Mouse (Mus musculus) spleen, postnatal 4 days (tissue): ENCODE results near the gene Fars2.
"Not testable (repeated sequence)": the region's sequence is repeated elsewhere in the genome, so short reads cannot be mapped to it uniquely, and the experiment has no call there.

Source experiments
- DNase-seq, 2 experiments: peaks; one replicate each; pipeline ENCODE4 v3.0.0; 2022; ENCODE audit warnings: low spot score in 2 of 2

The Fars2 gene

GRCm38 (mm10) chr13:36140247-36141016, 23.2 kb downstream of the Fars2 start:
- no peak for DNase-seq

- no peak for DNase-seq
Observed at GRCm38 (mm10) chr13:36145601-36146000, 28.4 kb downstream of the Fars2 start.

GRCm38 (mm10) chr13:36149175-36149939, 32.1 kb downstream of the Fars2 start:
- no peak for DNase-seq

- no peak for DNase-seq
Observed at GRCm38 (mm10) chr13:36150272-36150671, 33.1 kb downstream of the Fars2 start.

- DNase-seq: no peak
Observed at GRCm38 (mm10) chr13:36152728-36153498, 35.7 kb downstream of the Fars2 start.

- DNase-seq: no peak
Observed at GRCm38 (mm10) chr13:36156340-36156931, 39.2 kb downstream of the Fars2 start.

- no peak for DNase-seq
Observed at GRCm38 (mm10) chr13:36163411-36163810, 46.2 kb downstream of the Fars2 start.

GRCm38 (mm10) chr13:36163898-36164297, 46.7 kb downstream of the Fars2 start:
- DNase-seq: no peak

GRCm38 (mm10) chr13:36172981-36173380, 55.8 kb downstream of the Fars2 start:
- not testable (repeated sequence) for DNase-seq

- DNase-seq: peak in 1 of 2 experiments; percentile 19
Observed at GRCm38 (mm10) chr13:36174101-36174500, 56.9 kb downstream of the Fars2 start.

- DNase-seq: no peak
Observed at GRCm38 (mm10) chr13:36174772-36175171, 57.6 kb downstream of the Fars2 start.

GRCm38 (mm10) chr13:36181231-36181630, 64.0 kb downstream of the Fars2 start:
- no peak for DNase-seq

- DNase-seq: no peak
Observed at GRCm38 (mm10) chr13:36190577-36190976, 73.4 kb downstream of the Fars2 start.

GRCm38 (mm10) chr13:36193484-36194113, 76.4 kb downstream of the Fars2 start:
- no peak for DNase-seq

- DNase-seq: no peak
Observed at GRCm38 (mm10) chr13:36199288-36199687, 82.1 kb downstream of the Fars2 start.

- DNase-seq: no peak
Observed at GRCm38 (mm10) chr13:36200453-36200852, 83.2 kb downstream of the Fars2 start.

GRCm38 (mm10) chr13:36202496-36202895, 85.3 kb downstream of the Fars2 start:
- no peak for DNase-seq

- peak; percentile 69 to 75 for DNase-seq
Observed at GRCm38 (mm10) chr13:36203014-36203413, 85.8 kb downstream of the Fars2 start.

- no peak for DNase-seq
Observed at GRCm38 (mm10) chr13:36204320-36204719, 87.1 kb downstream of the Fars2 start.

- DNase-seq: no peak
Observed at GRCm38 (mm10) chr13:36210965-36211364, 93.8 kb downstream of the Fars2 start.

- DNase-seq: no peak
Observed at GRCm38 (mm10) chr13:36214056-36214455, 96.8 kb downstream of the Fars2 start.
